Mouse (Mus musculus) testis, adult 2 months (tissue): Measurements from ENCODE around the gene Slc35e1.

ENCODE experiments used
- CTCF ChIP-seq: fragments of 200-500 bp; IDR thresholded peaks from 2 replicates; pipeline ENCODE4 v1.5.1; 2012; ENCODE audit warnings: low read depth, mild to moderate bottlenecking, inconsistent platforms, low read length, moderate library complexity; ENCODE audit not compliant: control insufficient read depth, insufficient read depth, insufficient replicate concordance
- POLR2A ChIP-seq: fragments of 200-500 bp; IDR thresholded peaks from 2 replicates; pipeline ENCODE4 v1.6.1; 2012; ENCODE audit warnings: low read depth, mild to moderate bottlenecking, inconsistent platforms, low read length, moderate library complexity; ENCODE audit not compliant: control insufficient read depth

DNA sequence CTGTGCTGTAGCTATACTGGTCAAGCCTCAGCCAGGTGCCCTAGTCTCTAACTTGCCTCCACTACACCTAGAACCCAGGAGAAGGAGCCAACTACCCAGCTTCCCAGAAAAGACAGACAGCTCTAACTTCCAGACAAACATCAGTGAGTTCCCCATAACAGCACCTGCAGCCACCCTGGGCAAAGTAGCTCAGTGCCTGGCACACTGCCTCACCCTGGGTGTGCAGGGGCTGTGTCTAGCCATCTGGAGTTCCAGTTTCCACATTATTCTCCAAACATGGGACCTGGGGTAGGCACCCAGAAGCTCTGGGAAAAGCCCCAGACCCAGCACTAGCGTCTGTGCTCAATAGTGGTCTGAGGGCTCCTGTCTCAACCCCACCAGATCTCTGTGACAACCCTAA is 15.1 kb upstream of the Slc35e1 start:
- TF ChIP-seq CTCF = no peak
- no peak for TF ChIP-seq POLR2A
